Mouse (Mus musculus): ENCODE data around the gene Zbtb9.

DNA sequence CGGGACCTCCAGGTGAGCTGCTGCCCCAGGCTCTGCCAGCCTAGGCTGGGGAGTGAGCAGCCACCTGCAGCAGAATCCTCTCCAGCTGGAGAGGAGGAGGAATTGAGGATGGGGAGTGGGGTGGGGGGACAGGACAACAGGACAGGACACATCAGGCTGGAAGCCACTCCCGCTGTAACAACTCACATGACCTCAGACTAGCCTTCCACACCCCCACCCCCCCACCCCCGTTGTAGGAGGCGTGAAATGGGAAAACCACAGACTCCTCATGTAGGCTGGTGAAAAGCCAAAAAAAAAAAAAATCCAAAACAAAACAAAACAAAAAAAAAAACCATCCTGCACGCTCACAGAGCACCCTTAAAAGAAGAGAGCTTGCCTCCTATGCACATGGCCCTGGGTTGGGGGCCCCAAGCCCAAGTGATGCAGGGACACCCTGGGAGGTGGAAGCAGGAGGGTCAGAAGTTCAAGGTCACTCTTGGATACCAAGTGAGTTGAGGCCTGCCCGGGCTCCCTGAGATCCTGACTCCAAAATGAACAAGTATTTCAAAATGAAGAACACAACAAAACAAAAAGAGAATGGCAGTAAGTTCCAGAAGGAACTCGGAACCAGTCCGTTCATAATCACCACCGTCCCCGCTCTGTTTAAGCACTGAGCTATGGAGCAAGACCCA lies 66.6 kb downstream of the Zbtb9 start:
- no peak for TF ChIP-seq CTCF (IDR thresholded peaks at IDR 0.05; ENCODE audit: insufficient read depth, low read length)
- TF ChIP-seq POLR2A (IDR thresholded peaks at IDR 0.05; ENCODE audit: borderline replicate concordance, extremely low read depth, low read depth, low read length), result no peak
